Mouse (Mus musculus) spleen, postnatal 14 days (tissue): Measurements from ENCODE around the gene Lzts2.
A peak's percentile ranks its signal among the peaks of the same experiment; 100 is the strongest.

Experiments used
- DNase-seq, 2 experiments: peaks; one replicate each; pipeline ENCODE4 v3.0.0; 2021 to 2022; ENCODE audit warnings: low spot score in 2 of 2

Lzts2 gene

DNA sequence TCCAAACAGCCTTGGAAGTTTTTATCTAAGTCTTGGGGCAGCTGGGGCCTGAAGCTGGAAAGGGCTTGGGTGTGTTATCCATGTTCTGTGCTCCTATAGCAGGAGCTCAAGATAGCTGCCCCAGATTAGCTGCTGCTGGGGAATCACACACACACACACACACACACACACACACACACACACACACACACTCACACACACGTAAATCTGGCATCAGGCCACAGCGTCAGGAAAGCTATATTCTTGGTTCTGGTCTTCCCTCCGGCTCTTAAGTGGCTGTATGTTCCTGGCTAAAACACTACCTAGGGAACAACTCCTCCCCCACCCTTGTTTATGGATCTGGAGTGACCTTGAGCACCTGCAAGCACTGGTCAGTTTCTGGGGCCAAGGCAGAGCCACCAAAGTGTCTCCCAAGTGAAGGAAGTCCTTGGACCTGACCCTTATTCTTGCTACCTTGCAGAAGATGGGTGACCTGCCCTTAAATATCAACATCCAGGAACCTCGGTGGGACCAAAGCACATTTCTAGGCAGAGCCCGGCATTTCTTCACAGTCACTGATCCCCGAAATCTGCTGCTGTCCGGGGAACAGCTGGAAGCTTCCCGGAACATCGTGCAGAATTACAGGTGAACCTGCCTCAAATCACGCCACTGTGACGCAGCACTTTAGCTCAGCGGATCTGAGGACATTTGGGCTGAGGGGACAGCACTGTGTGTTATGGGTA is 34.6 kb downstream of the Lzts2 start:
- DNase-seq, result no peak

DNA sequence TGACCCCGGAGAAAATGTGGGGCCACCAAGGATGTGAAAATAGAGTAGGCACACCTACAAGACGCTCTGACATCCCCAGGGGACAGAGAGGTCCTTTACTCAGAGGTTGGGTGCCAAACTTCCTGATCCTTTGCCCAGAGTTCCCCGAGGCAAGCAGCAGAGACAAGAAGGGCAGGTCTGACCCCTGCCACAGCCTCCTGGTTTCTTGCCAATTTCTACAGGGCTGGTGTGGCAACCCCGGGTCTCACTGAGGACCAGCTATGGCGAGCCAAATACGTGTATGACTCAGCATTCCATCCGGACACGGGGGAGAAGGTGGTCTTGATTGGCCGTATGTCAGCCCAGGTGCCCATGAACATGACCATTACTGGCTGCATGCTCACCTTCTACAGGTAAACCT is 35.3 kb downstream of the Lzts2 start:
- DNase-seq, result no peak

DNA sequence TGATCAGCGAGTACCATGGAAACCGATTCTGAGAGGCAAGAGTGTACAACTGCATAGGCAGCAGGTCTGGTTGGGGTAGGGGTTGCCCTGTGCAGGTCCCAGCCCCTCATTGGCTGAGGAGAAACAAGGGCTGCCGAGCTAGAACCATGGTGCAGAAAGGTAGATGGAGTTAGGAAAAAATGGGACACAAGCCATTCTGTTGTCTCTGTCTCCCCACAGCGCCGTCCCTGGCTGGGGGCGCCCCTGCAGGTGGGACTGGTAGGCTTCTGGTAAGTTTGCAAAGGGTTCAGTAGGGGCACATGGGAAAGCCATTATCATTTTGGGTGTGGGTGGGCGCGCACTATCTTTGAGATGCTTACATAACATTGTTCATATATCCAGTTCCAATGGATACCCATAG is 39.2 kb downstream of the Lzts2 start:
- no peak for DNase-seq

DNA sequence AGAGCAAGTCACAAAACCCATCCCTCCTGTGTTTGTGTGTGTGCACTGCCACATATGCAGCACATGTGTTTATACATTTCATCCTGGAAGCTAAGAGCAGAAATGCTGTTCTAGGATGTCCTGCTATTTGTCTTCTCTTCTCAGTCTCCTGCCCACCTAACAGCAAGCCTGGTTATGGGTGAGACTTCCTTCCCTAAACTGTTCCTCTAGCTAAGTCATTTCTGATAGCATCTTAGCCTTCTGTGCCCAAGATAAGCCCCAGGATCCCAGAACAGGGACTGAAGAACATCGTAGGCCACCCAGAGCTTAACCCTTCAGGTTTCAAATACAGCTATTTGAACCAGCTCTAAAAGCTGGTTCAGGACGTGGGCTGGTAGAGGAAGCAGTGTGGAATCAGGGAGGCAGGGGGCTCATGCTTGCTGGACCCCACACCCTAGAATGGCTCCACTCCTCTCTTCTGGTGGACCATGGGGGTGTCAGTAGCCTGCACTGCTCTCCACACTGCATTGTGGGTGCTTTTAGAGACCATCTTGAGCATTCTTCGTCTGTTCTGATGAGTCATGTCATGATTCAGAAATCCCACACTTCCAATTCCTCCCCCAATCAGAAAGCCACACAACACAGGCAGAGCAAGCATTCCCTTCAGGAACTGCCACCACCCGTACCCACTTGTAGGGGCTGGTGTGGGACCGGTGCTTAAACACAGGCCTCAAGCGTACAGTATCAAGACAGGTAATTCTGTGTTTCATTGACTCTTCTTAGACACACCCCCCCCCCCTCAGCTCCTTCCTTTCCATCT is 40.9 kb downstream of the Lzts2 start:
- DNase-seq, result no peak

DNA sequence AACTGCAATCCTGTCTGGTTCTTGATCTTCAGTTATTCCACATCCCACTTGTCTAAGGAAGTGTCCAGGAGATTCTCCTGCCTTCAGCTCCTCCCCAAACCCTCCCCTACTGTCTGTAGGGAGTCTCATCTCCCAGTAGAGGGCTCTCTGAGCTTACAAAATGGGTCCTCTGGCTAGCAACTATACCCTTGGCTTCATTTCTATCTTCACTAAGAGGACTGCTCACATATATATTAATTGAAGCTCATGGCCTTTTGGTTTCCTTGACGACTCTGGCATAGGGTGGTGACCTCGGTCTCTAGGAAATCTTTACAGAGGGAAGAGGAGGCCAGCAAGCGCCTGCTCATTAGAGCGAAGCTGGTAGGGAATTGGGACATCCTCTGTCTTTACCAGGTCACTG is 42.1 kb downstream of the Lzts2 start:
- no peak for DNase-seq

DNA sequence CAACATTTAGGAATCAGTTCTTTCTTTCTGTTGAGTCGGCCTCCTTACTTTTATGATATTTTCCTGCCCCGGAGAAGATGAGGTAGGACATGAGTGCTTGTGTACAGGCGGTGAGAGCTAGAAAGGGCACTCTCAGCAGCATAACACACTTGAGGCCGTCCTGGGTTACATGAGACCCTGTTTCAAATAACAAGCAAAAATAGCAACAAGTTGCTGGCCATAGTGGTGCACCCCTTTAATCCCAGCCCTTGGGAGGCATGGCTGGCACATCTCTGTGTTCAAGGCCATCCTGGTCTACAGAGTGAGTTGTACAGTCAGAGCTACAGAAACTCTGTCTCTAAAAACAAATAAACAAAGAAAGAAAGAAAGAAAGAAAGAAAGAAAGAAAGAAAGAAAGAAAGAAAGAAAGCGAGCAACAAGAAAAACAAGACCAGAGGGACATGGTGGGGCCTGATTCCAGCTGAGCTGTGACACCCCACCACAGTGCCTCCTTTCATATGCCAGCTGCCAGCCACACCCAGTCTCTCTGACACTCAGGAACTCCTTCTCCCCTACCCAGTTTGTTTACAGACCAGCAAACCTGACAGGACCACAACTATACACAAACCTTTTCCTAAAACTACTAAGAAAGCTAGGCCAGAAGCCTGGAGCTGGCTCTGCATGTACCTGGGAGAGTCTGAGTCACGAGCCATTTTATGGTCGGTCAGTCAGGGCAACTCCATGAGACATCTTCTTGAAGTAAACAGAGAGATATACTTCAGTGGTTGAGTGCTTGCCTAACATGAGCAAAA is 42.9 kb downstream of the Lzts2 start:
- no peak for DNase-seq

DNA sequence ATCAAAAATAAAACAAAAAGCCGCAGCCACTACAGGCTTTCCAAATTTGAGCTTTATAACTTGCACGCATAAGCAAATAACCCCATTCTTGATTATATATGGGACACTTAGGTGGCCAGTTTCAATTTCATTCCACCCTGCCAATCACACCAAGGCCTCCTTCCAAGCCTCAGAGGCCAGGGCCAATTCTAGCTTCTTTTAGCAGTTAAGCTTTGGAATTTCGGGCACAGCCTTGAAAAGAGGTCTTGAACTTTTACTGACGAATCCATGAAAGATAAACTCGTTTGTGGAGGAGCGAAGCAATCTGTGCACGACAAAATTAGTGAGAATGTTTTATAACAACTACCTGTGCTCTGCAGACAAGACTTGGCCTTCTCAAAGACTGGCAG is 43.5 kb downstream of the Lzts2 start:
- DNase-seq, result no peak

DNA sequence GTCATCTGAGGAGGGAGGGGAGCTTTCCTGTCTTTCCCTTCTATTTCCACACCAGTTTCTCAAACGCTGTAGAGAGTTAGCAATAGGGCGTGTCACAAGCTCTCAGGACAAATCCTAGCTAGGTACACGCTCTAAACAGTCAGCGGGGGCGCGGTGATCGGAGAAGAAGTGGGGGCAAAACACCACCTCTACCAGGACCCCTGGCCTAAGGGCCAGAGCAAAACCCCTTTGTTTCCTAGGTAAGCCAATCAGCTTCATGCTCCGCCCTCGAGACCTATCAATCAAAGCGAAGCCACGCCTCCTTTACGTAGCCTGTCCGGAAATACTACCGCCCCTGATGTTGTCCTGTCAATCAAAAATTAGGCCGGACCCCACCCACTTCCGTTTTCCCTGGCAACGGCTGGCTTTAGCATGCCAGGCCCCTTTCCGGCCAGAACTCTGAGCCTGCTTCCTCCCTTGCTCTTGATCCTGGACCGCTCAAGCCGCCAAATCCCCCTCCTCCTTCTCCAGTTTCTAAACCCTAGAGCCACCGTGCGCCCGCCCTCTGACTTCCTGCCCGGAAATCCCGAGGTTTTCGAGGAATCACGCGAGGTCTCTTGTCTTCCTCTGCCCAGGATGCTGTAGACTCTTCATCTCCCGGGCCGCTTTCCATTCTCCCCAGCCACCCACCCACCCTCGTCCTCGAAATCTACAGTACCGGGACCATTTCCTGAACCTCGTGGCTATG is 44.1 kb downstream of the Lzts2 start:
- peak; percentile 78 to 87 for DNase-seq

DNA sequence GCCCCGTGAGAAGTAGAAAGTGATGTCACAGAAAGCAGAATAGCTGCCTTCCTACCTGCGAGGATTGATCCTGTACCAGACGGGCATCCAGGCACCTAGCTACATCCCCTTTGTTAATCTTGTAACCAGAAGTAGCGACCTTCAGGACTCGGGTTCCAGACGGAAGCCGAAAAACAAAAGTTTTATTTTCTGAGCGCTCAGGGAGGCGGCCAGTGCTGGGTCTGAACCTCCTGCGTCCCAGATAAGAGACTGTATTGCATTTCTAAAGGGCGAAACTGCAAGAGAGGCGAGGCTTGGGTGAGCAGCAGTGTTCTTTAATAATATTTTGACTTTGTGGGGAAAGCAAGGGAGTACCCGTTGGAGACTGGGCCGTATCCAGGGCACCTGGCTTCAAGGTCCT is 44.6 kb downstream of the Lzts2 start:
- DNase-seq, result no peak

DNA sequence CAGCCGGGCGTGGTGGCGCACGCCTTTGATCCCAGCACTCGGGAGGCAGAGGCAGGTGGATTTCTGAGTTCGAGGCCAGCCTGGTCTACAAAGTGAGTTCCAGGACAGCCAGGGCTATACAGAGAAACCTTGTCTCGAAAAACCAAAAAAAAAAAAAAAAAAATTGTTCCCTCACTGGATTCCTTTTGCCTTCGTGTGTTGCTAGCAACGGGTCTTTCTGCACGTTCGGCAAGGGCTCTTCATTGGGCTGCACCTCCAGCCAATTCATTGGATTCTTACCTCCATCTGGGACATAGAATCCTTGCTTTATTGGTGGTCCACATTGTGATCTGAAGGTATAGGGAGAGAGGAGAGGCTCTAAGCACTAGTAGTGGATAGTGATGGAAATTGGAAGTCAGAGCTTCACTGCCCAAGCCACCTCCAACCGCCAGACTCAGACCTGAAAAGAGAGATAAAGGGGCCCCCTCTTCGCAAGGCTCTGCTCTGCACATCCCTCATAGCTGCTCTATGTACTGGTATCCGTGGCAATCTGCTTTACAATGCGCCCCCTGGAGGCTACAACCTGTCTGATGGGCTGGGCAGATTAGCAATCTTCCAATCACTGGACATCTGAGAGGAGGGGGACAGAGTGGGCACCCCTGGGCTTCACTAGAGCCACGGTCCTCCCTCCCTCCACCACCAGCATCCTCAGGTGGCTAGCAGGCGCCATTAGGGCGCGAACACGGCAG is 49.5 kb downstream of the Lzts2 start:
- DNase-seq, result peak in 1 of 2 experiments; percentile 49

DNA sequence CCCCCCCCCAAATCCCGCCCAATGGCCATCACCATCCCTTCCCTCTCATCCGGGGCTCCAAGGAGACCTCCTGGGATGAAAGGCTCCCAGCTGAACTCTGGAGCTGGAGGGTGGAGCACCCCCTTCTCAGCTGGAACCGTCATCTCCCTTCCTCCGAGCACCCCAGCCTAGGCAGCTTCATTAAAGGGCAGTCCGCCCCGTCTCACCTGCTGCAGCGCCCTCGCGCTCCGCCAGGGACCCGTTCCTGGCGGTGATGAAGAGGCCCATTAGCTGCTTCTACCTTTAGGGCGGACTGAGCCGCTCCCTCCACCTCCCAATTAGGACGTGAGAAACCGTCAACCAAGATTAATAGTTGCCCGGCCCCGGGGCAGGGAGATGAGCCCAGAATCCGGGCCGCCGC is 51.0 kb downstream of the Lzts2 start:
- DNase-seq, result no peak

DNA sequence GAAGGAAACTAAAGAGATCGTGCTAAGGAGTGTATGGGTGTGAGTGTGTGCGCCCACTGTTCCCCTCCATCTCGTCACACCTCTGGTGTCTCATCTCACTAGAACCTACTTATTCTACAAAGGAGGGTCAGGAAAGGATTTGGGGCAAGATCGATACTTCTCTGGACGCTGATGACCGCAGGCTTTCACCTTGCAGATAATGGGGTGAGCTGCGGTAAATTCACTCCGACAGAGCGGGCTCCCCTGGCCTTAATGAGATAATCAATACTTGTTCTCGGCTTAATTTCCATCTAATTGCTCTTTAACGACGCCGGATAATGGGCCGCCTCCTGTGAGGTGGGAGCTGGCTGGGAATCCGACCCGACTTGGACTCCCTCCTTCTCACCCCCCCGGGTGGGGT is 53.0 kb downstream of the Lzts2 start:
- DNase-seq, result no peak

DNA sequence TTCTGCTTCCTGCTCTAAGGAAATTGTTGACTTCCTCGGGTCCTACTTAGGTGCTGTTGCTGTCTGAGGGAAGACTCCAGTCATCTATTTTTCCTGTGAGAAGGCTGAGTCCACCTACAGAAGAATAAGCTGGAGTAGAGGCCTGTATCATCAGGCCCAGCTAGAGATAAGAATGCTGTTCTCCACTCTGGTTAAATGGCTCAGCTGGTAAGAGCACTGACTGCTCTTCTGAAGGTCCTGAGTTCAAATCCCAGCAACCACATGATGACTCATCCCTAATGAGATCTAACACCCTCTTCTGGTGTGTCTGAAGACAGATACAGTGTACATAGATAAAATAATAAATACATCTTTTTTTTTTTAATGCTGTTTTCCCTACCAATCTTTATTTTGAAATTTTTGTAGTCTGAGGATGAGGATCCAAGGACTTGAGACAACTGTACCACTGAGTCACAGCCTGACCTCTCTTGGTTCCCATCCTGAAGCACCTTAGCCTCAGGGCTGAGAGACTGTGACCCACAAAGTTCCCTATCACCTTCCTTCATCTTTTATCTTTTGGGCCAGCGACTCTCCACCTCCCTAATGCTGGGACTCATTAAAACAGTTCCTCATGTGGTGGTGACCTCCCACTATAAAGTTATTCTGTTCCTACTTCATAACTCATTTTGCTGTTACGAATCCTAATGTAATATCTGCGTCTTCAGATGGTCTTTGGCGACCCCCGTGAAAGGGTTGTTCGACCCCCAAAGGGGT is 53.7 kb downstream of the Lzts2 start:
- no peak for DNase-seq

DNA sequence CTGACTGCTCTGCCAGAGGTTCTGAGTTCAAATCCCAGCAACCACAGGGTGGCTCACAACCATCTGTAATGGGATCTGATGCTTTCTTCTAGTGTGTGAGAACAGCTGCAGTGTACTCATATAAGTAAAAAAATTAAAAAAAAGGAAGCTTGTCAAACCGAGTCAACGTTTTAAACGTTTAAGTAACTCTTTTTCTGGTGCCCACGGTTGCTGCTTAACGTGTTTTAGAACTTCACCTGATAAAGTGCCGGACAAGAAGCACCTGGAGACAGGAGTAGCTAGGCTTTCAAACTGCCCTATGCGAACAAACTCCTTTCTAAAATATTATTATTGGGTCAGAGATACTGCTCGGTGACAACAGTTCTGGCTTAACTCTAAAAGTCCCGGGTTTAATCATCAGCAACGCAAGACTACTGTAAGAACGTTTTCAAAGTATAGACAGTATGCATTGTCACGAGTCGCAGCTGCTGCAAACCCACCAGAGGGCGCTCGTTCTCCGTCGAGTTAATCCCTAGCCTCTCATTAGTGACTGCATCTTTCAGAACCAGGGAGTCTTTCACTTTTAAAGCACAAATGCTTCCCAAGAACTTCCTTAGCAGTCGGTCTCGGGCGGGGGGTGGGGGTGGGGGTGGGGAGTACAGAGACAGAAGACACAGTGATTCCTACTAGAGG is 59.8 kb downstream of the Lzts2 start:
- DNase-seq, result peak; percentile 83 to 91

DNA sequence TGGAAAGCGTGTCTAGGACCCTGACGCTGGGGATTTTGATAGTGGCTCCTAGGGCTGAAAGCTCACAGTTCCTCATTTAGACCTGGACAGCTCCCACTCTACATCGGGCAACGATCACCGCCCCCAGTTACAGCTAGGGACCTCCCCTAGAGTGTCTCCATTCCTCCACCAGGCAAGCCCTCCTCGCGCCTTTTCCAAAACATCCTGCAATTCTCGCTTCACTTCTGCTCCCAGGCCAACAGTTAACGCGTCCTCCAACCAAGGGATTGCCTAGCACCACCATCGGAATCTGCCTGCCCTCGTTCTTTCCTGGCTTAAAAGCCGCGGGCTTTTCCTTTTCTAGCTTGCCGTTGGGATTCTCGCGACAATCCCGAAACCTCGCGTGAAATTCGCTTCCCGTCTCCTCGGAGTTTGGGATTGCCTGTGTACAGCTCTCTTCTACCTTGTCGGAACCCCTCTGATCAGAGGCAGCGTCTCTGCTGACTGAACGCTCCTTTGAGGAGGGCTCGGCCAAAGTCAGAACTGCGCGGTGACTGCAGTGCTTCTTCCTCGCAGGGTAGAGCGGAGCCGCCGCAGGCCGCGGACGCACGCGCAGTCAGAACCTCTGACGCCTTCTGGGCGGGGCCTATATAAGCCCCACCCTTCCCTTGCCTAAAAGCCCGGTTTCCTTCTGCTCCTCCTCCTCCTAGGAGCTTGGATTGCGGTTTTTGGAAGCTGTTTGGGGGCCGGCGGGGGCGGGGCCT is 60.5 kb downstream of the Lzts2 start, which contains the start of gene Kazald1:
TSS of gene Kazald1 (plus strand) at position 662 of the 743 bp plus-strand sequence.
- DNase-seq, result peak; percentile 86 to 89

DNA sequence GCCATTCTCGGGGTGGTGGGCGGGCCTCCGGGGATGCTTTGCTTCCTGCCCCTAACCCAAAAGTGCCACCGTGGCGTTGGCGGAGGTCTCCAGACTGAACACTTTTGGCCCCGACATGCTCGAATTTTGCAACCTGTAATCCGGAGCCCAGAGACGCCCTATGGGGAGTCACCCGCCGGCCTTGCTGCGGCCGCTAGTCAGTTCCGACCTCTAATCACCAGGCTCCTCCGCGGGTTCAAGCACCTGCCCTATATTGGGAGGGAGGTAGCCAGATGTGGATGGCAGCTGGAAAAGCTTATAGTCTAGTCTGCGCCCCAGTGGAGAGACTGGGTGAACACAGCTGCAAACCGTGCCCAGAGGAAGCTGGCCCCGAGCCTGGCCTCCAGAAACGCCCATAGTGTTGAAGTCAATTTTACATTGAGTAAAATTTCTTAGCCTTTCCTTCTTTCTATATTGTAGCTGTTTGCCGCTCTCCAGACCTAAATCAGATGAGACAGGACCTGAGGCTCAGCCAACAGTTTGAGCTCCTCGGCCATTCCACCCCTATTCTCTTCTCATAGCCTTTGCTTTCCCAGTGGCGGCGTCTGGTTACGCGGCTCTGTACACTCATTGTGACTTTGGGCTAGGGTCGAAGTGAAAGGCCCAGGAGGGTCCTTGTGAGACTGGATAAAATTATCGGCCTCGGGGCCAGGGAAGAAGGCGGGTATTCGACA is 61.3 kb downstream of the Lzts2 start:
- DNase-seq, result no peak

DNA sequence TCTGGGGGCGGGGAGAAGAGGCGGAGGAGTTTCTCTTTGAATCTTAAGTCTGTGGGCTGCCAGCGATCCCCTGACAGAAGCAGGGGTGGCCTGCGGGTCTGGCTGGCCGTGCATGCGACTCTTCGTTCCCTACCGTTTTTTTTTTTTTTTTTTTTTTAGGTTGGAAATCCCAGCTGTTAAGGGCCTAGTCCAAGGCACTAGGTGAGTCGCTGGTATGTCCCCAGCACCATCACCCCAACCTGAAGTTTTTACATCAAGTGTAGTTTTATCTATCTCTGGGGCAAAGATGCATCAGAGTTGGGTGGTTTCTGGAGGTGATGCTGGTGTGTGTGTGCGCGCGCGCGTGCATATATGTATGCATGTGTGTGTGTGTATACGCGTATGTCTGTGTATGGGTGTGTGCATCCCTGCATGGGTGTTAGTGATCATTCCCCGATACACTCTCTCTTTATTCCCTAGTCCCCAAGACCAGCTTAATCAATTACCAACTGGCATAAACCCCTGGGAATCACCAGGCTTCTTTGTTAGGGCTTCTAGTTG is 61.9 kb downstream of the Lzts2 start:
- DNase-seq, result no peak
